Mouse (Mus musculus): ENCODE results near the gene Exosc10.
A peak's percentile ranks its signal among the peaks of the same experiment; 100 is the strongest.

Exosc10 gene

GRCm38 (mm10) chr4:148558297-148559000 lies at the start of gene Exosc10:
TSS of gene Exosc10 (plus strand) at chr4:148558429.
- DNase-seq (ENCODE audit: low spot score in 2 of 2): peak; percentile 84 to 92

DNA sequence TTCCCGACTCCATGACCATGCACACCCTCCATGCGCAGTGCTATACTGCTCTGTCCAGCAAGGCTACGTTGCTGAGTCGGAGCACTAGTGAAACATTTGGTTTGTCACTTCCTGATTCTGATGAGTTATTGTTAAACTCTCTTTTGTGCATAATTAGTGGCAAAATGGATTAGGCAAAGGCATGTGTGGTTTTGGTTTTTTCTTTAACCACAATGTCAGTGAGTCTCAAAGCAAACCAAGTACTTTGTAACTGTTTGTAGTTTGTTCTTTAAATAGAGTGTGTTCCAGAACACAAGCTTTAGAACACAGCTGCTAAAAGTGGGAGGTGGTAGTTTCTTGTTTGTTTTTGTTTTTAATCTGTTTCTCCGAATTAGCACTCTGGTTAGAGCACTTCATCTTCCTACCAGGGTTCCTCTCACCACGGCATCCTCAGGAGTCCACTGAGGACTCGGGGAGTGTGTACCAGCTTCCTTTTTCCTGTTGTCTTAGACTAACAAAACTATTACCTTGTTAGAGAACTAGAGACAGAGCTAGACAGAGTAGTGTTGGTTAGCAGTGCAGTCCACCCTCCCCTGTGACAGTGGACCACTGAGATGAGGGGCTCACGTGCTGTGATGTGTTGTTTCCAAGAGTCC lies 48.7 kb upstream of the Exosc10 start:
- DNase-seq (ENCODE audit: low spot score in 2 of 2): no peak

DNA sequence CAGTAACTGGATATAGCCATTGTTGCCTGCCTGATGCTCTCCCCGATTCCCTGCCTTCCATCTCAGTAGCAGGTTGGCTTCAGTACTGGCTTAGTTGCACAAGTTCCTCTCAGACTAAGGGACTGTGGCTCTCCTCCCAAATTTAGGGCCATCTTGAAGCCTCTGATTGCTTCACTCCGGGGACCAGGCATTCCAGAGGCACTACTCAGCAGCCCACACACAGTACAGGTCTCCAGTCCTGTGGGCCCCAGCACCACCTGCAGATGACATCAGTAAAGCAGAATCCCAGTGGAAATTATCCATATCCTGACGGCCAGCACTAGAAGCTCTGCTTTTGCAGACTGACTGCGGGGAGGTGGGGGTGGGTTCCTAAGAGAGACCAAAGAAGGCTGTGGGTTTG lies 47.5 kb upstream of the Exosc10 start:
- no peak for DNase-seq (ENCODE audit: low spot score in 2 of 2)

DNA sequence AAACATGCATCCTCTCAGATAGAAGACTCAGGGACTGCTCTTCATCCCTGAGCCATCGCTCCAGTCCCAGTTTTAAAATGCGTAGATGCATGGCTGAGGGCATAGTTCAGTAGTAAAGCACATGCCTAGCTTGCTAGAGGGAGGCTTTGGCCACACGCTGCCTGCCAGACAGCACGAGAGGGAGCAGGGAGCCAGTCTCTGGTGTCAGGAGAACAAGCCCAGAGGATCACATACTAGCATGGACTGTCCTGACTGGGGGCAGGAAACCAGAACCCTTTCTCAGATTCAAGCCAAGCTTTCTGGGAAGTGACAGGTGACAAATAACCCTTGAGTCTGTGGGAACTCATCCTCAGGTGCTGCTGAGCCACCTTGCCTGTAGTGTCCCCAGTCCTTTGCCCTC lies 46.9 kb upstream of the Exosc10 start:
- DNase-seq (ENCODE audit: low spot score in 2 of 2): no peak

DNA sequence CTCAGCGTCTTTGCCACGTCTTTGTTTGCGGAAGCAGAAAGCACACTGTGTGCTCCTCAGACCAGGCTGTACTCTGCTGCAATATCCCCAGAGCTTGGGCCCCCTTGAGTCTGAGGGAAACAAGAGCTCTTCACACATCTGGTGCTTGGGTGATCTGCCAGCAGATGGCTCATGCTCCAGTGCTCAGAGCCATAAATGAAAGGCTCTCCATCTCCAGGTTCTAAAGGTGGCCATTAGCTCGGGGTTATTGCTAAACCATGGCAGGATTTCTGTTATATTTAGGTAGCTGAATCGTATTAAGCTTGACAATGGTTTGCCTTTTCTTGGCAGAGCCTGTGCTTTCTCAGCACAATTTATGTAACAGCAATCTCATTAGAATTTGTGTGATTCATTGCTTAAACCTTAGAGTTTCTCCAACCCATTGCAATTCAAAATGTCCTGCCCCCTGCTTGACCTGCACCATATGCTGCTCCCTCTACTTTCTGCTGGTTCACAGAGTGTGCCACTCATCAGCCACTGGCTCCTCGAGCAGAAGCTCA lies 45.1 kb upstream of the Exosc10 start:
- DNase-seq (ENCODE audit: low spot score in 2 of 2): no peak

- DNase-seq (ENCODE audit: low spot score in 2 of 2): peak in 1 of 2 experiments; percentile 37
These were observed 42.9 kb upstream of the Exosc10 start for GRCm38 (mm10) chr4:148515313-148515712.

GRCm38 (mm10) chr4:148517809-148518208 lies 40.4 kb upstream of the Exosc10 start:
- no peak for DNase-seq (ENCODE audit: low spot score in 2 of 2)

DNA sequence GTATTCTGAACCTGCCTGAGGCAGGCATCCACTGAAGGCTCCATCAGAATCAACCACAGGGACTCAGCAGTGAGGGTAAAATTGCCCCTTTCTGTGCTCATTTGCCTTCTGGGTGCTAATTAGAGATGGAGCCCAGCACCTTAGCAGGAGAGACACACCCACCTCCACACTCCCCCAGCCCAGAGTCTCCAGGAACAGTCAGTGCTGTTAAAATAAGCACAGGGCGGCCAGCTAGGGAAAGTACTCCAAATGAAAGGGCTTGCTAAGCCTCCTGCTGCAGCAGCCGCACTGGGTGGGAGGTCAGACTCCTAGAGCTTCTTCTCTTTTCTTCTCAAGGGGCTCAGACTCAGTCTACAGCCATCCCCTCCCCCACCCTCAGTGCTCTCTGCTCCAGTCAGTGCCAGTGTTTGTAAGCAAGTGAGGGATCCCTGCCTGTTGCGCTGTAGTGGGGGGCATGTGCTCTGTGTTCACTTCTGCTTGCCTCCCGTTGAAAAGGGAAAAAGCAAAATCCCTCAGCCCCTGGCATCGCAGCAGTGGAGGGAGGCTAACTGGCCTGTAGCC lies 39.9 kb upstream of the Exosc10 start:
- DNase-seq (ENCODE audit: low spot score in 2 of 2): no peak

GRCm38 (mm10) chr4:148523538-148523937 lies 34.7 kb upstream of the Exosc10 start:
- DNase-seq (ENCODE audit: low spot score in 2 of 2): no peak

DNA sequence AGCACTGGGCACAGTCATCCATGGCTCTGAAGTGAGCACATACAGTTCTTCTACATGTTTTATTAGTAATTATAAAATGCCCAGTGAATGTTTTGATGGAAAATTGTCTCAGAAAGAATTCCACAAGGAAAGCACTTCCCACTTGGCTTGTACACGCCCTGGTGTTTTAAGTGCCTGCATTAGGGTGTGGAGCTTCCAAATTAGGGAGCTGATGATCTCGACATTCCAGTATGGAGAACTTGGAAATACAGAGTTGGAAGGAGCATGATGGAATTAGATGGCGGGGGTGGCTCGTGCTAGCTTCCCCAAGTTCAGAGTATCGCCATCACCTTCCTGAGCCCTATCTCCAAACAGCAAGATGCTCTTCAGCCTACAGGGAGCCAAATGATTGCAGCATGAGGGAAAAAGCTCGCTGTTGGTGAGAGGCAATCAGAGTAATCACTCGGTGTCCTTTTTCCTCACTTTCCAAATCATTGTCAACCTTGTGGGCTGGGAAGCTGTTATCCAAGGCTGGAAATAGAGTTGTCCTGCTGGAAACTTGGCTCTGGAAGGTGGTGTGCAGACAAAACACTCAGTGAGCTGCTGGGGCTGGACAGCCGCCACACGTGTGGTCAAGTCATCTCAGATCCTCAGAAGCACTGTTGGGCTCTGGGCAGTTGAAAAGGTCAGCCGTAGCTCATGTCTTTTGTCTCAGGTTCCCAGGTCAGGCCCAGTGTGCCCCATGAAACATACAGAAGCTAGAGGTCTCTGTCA lies 30.9 kb upstream of the Exosc10 start:
- no peak for DNase-seq (ENCODE audit: low spot score in 2 of 2)

GRCm38 (mm10) chr4:148530351-148530750 lies 27.9 kb upstream of the Exosc10 start:
- no peak for DNase-seq (ENCODE audit: low spot score in 2 of 2)

DNA sequence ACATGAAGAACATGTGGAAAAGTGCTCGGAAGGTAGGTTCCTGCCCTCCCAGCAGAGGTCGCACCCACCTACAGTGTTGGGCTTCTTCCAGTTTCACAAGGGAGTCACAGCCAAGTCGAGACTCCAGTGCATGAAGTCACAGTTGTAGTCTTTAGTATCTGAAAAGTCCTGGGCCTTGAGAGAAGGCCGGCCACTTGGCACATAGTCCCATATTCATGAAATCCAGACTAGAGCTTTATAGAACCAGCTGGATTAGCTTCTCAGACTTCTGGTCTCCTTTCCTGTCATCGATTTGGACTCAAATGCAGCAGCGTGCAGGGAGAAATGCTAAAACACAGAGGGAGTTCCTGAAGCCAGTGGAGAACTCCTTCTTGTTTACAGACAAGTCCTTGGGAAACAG lies 27.5 kb upstream of the Exosc10 start:
- no peak for DNase-seq (ENCODE audit: low spot score in 2 of 2)

DNA sequence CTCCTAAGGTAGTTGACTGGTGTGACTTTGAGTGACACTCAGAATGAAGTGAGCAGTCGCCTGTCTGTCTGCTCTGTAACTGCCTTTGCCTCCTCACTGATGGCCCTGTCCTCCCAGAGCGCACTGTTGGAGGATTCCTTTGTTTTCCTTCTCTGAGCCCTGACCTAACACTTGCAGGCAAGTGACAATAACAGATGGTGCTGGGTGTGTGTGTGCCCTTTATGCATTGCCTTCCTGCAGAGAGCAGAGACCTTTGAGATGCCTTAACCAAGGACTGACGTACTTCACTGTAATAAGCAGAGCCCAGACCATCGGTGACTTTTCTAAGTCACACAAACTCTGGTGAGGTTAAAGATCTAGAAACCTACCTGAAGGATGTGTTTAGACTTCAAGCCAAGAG lies 26.9 kb upstream of the Exosc10 start:
- DNase-seq (ENCODE audit: low spot score in 2 of 2): no peak

DNA sequence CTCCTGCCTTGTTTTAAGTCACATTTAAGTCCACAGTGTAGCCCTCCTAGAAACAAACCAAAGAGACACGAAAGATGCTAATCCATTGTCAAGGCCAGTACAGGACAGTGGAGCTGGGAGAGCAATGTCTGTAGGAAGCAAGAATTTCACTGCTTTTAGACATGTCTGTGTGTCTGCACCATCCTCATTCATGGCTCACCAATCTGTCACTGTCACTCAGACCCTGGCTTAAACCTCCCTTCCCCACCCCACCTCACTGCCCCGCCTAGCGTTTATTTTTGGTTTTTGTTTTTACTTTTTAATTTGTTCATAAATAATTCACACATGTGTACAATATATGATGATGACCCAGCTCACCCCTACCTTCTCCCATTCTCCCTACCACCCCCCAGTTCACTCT lies 25.7 kb upstream of the Exosc10 start:
- DNase-seq (ENCODE audit: low spot score in 2 of 2): no peak

DNA sequence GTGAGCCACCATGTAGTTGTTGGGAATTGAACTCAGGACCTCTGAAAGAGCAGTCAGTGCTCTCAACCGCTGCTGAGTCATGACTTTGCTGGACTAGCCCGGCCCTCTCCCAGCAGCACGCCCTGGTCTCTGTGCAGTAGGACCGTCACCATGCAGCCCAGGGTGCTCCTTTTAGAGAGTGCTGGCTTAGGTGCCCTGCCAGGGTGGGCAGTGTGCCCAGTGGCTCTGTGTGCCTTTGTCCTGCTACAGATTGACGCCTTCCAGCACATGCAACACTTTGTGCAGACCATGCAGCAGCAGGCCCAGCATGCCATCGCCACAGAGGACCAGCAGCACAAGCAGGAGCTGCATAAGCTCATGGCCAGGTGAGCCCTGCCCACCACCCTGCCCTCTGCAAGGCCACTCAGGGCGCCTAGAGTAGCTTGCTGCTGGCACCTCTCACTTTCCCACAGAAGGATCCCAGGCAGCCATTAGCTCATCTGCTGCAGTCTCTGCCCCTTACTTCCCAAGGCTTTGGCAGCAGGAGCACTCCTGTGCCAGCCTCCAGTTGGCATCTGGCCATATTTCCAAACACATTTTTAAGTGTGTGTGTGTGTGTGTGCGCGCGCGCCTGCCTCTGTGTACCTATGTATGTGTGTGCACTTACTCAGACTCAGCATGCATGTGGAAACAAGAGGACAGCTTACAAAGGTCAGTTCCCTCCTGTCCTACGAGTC lies 24.5 kb upstream of the Exosc10 start:
- no peak for DNase-seq (ENCODE audit: low spot score in 2 of 2)

DNA sequence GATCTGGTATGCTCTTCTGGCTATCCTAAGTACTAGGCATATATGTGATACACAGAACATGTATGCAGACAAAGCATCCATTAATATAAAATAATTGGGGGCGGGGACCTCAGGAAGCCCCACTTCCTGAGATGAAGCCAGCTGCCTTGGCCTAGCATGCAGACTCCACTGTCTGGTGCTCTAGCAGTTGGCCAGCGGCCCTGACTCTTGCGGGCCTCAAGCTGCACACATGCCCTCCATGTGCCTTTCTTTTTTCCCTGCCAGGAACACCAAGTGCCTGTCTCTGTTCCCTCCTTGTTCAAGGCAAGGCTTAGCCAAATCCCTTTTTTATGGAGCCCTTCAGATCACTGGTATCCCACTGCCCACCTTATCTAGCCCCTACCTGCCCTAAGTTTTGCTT lies 22.4 kb upstream of the Exosc10 start:
- no peak for DNase-seq (ENCODE audit: low spot score in 2 of 2)

DNA sequence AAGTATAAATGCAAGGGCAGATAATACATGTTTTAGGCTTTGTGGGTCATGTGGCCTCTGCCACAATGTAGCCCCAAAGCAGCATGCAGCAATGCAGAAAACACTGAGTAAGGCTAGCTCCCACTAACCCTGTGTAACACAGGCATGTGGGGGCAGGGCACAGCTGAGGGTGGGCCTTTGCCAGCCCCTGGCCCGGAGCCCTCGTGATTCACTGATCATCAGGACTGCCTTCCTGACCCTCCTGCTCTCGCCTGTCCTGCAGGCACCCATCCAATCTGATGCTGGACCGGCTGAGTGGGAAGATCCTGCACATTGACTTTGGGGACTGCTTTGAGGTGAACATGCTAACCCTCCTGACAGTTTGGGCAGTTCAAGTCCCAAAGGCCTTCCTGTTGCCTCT lies 9.1 kb upstream of the Exosc10 start:
- no peak for DNase-seq (ENCODE audit: low spot score in 2 of 2)

- no peak for DNase-seq (ENCODE audit: low spot score in 2 of 2)
These were observed 463 bp upstream of the Exosc10 start for GRCm38 (mm10) chr4:148557766-148558165.

DNA sequence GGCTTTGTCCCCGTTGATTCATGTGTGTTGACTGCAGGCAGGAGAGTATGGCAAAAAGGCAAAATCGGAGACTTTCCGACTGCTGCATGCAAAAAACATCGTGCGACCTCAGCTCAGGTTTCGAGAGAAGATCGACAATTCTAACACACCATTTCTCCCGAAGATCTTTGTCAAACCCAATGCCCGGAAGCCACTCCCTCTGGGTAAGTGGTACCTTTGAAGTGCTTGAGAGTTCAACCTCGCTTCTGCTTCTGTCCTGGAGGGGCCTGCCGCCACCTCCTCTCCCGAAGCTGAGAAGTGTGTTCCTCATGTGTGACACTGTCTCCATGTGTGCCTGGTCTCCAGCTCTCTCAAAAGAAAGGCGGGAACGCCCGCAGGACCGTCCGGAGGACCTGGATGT lies 4.4 kb downstream of the Exosc10 start:
- DNase-seq (ENCODE audit: low spot score in 2 of 2): no peak

DNA sequence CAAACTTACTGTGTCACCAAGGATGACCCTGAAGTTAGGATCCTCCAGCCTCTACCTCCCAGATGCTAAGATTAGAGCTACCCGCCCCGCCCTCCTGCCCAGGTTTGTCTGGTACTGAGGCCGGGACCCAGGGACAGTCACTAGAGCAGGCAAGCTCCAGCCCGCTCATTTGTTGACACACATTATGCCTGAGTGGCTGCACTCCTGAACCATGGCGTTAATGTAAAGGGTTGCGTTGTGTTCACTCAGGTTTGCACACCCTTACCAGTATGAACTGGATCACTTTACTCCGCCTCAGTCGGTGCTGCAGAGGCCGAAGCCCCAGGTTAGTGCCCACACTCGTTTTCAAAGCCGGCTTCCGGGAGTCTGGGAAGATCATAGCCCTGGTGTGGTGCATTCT lies 5.4 kb downstream of the Exosc10 start:
- DNase-seq (ENCODE audit: low spot score in 2 of 2): no peak

GRCm38 (mm10) chr4:148570138-148570537 lies 11.9 kb downstream of the Exosc10 start:
- DNase-seq (ENCODE audit: low spot score in 2 of 2): no peak
